Comparison of ENCODE assay signal across 9 mouse cellular contexts in the genomic region with DNA sequence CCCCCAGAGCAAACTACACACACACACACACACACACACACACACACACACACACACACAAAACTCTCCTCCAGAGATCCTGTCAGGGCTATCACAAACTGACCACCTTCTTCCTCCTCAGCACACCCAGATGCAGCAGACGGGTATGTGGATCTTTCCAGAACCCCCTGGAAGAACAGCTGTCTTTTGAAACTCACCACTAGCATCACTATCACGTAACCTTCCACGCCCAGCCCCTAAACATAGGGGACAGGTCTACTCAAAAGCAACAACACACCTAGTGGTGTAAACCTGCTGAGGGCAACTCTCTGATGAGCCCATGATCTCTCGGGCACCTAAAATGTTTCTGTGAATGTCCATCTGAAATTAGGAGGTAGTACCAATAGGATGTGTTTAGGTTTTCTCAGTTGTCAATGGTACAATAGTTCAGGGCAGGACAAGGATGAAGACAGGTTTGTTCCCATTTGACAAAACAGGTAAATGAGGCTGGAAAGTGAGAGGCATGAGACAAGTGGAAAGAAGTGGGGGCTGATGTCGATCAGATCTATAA. TPM values are rescaled to one million over a fixed set of nuclear protein-coding genes. Genes with fewer than 3 reads are reported as not detected.
DNase-seq lines count a peak whose midpoint lies in the region; ATAC-seq and TF ChIP-seq lines count a peak whose summit lies in the region.
"Had no signal": no experiment of that assay in that cellular context is flagged by ENCODE, and none has a peak within 500 bp of the region (broad histone marks: within the 10 kb centered on the region; RNA-seq: fewer than 3 reads in every experiment).

No protein-coding gene starts in this region.

- H3K4me3 ChIP-seq in liver, adult 2 months (ENCODE audit: insufficient read depth, low read depth, low read length): peak overlapping the region; percentile 76
- H3K4me3 ChIP-seq in embryonic facial prominence, embryonic 11.5 days (ENCODE audit: low read depth, low read length): no peak overlapping the region
- peak overlapping the region; percentile 52; the same call in 1 of the 2 replicates for H3K4me3 ChIP-seq in intestine, embryonic 14.5 days (ENCODE audit: low read depth, low read length)
- H3K4me3 ChIP-seq in neural tube, embryonic 13.5 days: peak overlapping the region; percentile 64

- H3K9ac ChIP-seq in liver, adult 2 months (ENCODE audit: low read depth, low read length): peak overlapping the region; percentile 84
- peak overlapping the region; percentile 23; the same call in 1 of the 2 replicates for H3K9ac ChIP-seq in embryonic facial prominence, embryonic 11.5 days (replicated peaks; ENCODE audit: low read length)
- no peak overlapping the region for H3K9ac ChIP-seq in intestine, embryonic 14.5 days (ENCODE audit: low read length)
- H3K9ac ChIP-seq in neural tube, embryonic 13.5 days: 0 out of 2 replicates have a peak overlapping the region, but pooled peaks have one; percentile 26

- WGBS in liver, adult 2 months: 30% methylated on average over 5 of the region's 5 CpGs
- WGBS in embryonic facial prominence, embryonic 11.5 days: 68% methylated on average over 5 of the region's 5 CpGs
- 59% methylated on average over 5 of the region's 5 CpGs for WGBS in intestine, embryonic 14.5 days
- 68% methylated on average over 5 of the region's 5 CpGs for WGBS in neural tube, embryonic 13.5 days

- intact Hi-C loops in left cerebral cortex, postnatal 4 days (cut with DNase I): no loop called here

- TF ChIP-seq CTCF in liver, adult 2 months (IDR thresholded peaks at IDR 0.05; ENCODE audit: low read depth, low read length): no peak

- H3K27me3 ChIP-seq in liver, adult 2 months (ENCODE audit: control insufficient read depth, insufficient read depth, low read length): no peaks in the 10 kb centered on the region
- H3K27me3 ChIP-seq in embryonic facial prominence, embryonic 11.5 days (ENCODE audit: control insufficient read depth, insufficient read depth, low read length): no peaks in the 10 kb centered on the region
- no peaks in the 10 kb centered on the region for H3K27me3 ChIP-seq in intestine, embryonic 14.5 days (replicated peaks; ENCODE audit: control insufficient read depth, insufficient read depth, low read length)
- peaks cover 13% of the 10 kb centered on the region for H3K27me3 ChIP-seq in neural tube, embryonic 13.5 days

- peak overlapping the region; percentile 97 for H3K27ac ChIP-seq in liver, adult 2 months (replicated peaks; ENCODE audit: insufficient read depth, low read depth, low read length)
- no peak overlapping the region for H3K27ac ChIP-seq in embryonic facial prominence, embryonic 11.5 days (replicated peaks; ENCODE audit: low read depth, low read length)
- no peak overlapping the region for H3K27ac ChIP-seq in intestine, embryonic 14.5 days (ENCODE audit: low read depth)
- no peak overlapping the region for H3K27ac ChIP-seq in neural tube, embryonic 13.5 days (replicated peaks)

- no peak for ATAC-seq in embryonic facial prominence, embryonic 11.5 days (replicated peaks; ENCODE audit: insufficient number of reproducible peaks, low FRiP score, low TSS enrichment, low read depth)
- no peak for ATAC-seq in intestine, embryonic 14.5 days (replicated peaks; ENCODE audit: low FRiP score, low TSS enrichment, low read depth)
- no peak for ATAC-seq in neural tube, embryonic 13.5 days (ENCODE audit: low read depth)

- H3K4me2 ChIP-seq in embryonic facial prominence, embryonic 11.5 days (ENCODE audit: low read depth, low read length): peak overlapping the region; percentile 19; the same call in 1 of the 2 replicates
- H3K4me2 ChIP-seq in intestine, embryonic 14.5 days (ENCODE audit: low read length): peak overlapping the region; percentile 91
- H3K4me2 ChIP-seq in neural tube, embryonic 13.5 days: peak overlapping the region; percentile 96

- peaks cover 21% of the 10 kb centered on the region for H3K4me1 ChIP-seq in liver, adult 2 months (ENCODE audit: control insufficient read depth, insufficient read depth, low read length)
- H3K4me1 ChIP-seq in embryonic facial prominence, embryonic 11.5 days (ENCODE audit: control insufficient read depth, insufficient read depth, low read length): peaks cover 8% of the 10 kb centered on the region
- H3K4me1 ChIP-seq in intestine, embryonic 14.5 days (replicated peaks; ENCODE audit: control insufficient read depth, insufficient read depth, low read length): peaks cover 16% of the 10 kb centered on the region
- peaks cover 50% of the 10 kb centered on the region for H3K4me1 ChIP-seq in neural tube, embryonic 13.5 days (replicated peaks)

- H3K9me3 ChIP-seq in embryonic facial prominence, embryonic 11.5 days (replicated peaks; ENCODE audit: control insufficient read depth, low read length): no peaks in the 10 kb centered on the region
- H3K9me3 ChIP-seq in intestine, embryonic 14.5 days (ENCODE audit: control insufficient read depth, low read length): no peaks in the 10 kb centered on the region
- no peaks in the 10 kb centered on the region for H3K9me3 ChIP-seq in neural tube, embryonic 13.5 days

- no peak for DNase-seq in liver, adult 2 months (ENCODE audit: extremely low read depth, low read depth, low spot score)
- DNase-seq in liver: no peak
- no peak for DNase-seq in embryonic facial prominence, embryonic 11.5 days (ENCODE audit: low spot score)
- DNase-seq in intestine, embryonic 14.5 days (ENCODE audit: low spot score): no peak
- DNase-seq in T-cell, adult 2 months (ENCODE audit: low spot score): no peak
- DNase-seq in layer of hippocampus, postnatal 14 days (ENCODE audit: low spot score in 2 of 2): no peak
- no peak for DNase-seq in left cerebral cortex, postnatal 4 days
- DNase-seq: layer of hippocampus, postnatal 36 days had no signal

- TF ChIP-seq POLR2A in liver, adult 2 months (IDR thresholded peaks at IDR 0.05; ENCODE audit: extremely low read depth, insufficient read depth, low read length): no peak

- no peaks in the 10 kb centered on the region for H3K36me3 ChIP-seq in liver, adult 2 months (ENCODE audit: control insufficient read depth, insufficient read depth, low read length)
- H3K36me3 ChIP-seq in embryonic facial prominence, embryonic 11.5 days (replicated peaks; ENCODE audit: control insufficient read depth, insufficient read depth, low read depth, low read length): no peaks in the 10 kb centered on the region
- no peaks in the 10 kb centered on the region for H3K36me3 ChIP-seq in intestine, embryonic 14.5 days (ENCODE audit: control insufficient read depth, insufficient read depth, low read length)
- H3K36me3 ChIP-seq in neural tube, embryonic 13.5 days: no peaks in the 10 kb centered on the region

- peaks cover 31% of the 10 kb centered on the region; the same call in 1 of the 2 replicates for H3K79me2 ChIP-seq in liver, adult 2 months (ENCODE audit: control insufficient read depth, insufficient read depth, low read length)

RNA-seq across cellular contexts. Expression of gene Kcnk5, which starts 1.8 kb away (rescaled TPM):
- total RNA-seq in liver, adult 2 months (2014; rRNA removed): 17.5 and 25.6 TPM in 2 replicates
- 10.3 and 13.8 TPM in 2 replicates for polyA plus RNA-seq in liver, adult 2 months (2012; rRNA removed)
- polyA plus RNA-seq in embryonic facial prominence, embryonic 11.5 days (2014; fragmentation: Nextera tagmentation; extraction: Ambion mirVana): 4.5 and 5.2 TPM in 2 replicates
- 5.6 and 7.3 TPM in 2 replicates for polyA plus RNA-seq in intestine, embryonic 14.5 days (2014; fragmentation: Nextera tagmentation; extraction: Ambion mirVana)
- 3.4 and 3.9 TPM in 2 replicates for polyA plus RNA-seq in neural tube, embryonic 13.5 days (2015; fragmentation: Nextera tagmentation; extraction: Ambion mirVana)
- under 1 TPM; 0.39 to 0.41 TPM for total RNA-seq in layer of hippocampus, postnatal 14 days (2021)
- total RNA-seq in left cerebral cortex, postnatal 4 days (2021): 1 to 10 TPM in 1 of 2 experiments, under 1 TPM in 1; 0.83 to 1.0 TPM

RNA-seq across cellular contexts. Expression of gene Saysd1, which starts 41.5 kb away (rescaled TPM):
- 4.1 and 4.6 TPM in 2 replicates for total RNA-seq in liver, adult 2 months (2014; rRNA removed)
- 10.0 and 10.9 TPM in 2 replicates for polyA plus RNA-seq in liver, adult 2 months (2012; rRNA removed)
- 10.1 and 12.0 TPM in 2 replicates for polyA plus RNA-seq in embryonic facial prominence, embryonic 11.5 days (2014; fragmentation: Nextera tagmentation; extraction: Ambion mirVana)
- 13.1 and 13.7 TPM in 2 replicates for polyA plus RNA-seq in intestine, embryonic 14.5 days (2014; fragmentation: Nextera tagmentation; extraction: Ambion mirVana)
- polyA plus RNA-seq in neural tube, embryonic 13.5 days (2015; fragmentation: Nextera tagmentation; extraction: Ambion mirVana): 12.3 and 14.3 TPM in 2 replicates
- total RNA-seq in layer of hippocampus, postnatal 14 days (2021): 1 to 10 TPM; 5.2 to 6.6 TPM
- total RNA-seq in left cerebral cortex, postnatal 4 days (2021): 1 to 10 TPM; 5.2 to 6.0 TPM

Comparison
In these comparisons a context has a peak if more than half of its experiments do, and no peak if none do; other contexts are left out.
1. H3K4me2 ChIP-seq: peak in every context shown above with its lines; median percentile 96 in neural tube, embryonic 13.5 days; 91 in intestine, embryonic 14.5 days; 19 in embryonic facial prominence, embryonic 11.5 days.